Mouse (Mus musculus) E14TG2a.4 (cell line): ENCODE results near the gene Zmym5.

Experiments
- H3K27me3 ChIP-seq: 2 replicates; pipeline ENCODE4 v1.6.1; 2014; ENCODE audit warnings: low read length, control low read depth; ENCODE audit not compliant: insufficient read depth
- H3K36me3 ChIP-seq: 2 replicates; pipeline ENCODE4 v1.6.1; 2014; ENCODE audit warnings: low read length, control low read depth; ENCODE audit not compliant: insufficient read depth
- H3K4me1 ChIP-seq: replicated peaks from 2 replicates; pipeline ENCODE4 v1.6.1; 2014; ENCODE audit warnings: low read depth, low read length, control low read depth
- H3K4me3 ChIP-seq: replicated peaks from 2 replicates; pipeline ENCODE4 v1.5.1; 2014; ENCODE audit warnings: mild to moderate bottlenecking, low read length
- H3K9me3 ChIP-seq: 2 replicates; pipeline ENCODE4 v1.6.1; 2014; ENCODE audit warnings: low read length, control low read depth
- CTCF ChIP-seq: conservative IDR thresholded peaks from 2 replicates; pipeline ENCODE4 v1.5.1; 2014; ENCODE audit warnings: low read length
- NANOG ChIP-seq: IDR thresholded peaks from 2 replicates; pipeline ENCODE4 v1.6.1; 2014; ENCODE audit warnings: borderline replicate concordance, low read length, mixed read lengths
- POU5F1 ChIP-seq: IDR thresholded peaks from 2 replicates; pipeline ENCODE4 v1.6.1; 2014; ENCODE audit warnings: low read length, borderline replicate concordance

Zmym5 gene

DNA sequence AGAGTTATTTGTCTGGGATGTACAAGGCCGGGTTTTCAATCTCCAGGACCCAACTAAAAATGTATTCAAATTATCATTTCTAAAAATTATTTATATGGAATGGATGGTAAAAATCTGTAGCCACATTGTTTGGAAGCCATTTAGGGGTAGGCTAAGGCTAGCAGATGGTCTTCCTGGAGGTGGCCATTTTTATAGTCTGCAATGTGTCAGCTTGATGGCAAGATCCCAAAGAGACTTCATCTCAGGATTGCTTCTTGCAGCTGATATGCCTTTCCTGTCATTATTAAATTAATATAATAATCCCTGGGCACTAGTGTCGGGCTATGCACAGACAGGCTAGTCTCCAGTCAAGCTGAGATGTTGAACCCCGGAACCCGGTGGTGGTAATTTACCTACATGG lies 60.2 kb downstream of the Zmym5 start:
- Histone ChIP-seq H3K4me1 (peaks cover 8% of the 10 kb centered on the region; the same call in 1 of the 2 replicates), H3K9me3 (no peaks in the 10 kb centered on the region), H3K36me3 (peaks cover 81% of the 10 kb centered on the region), H3K4me3 (no peak overlapping the region), H3K27me3 (no peaks in the 10 kb centered on the region)
- TF ChIP-seq NANOG: no peak
- TF ChIP-seq CTCF: no peak
- TF ChIP-seq POU5F1: no peak
